Mouse (Mus musculus) thymus, adult 2 months (tissue): Measurements from ENCODE around the gene Kdm6b.

ENCODE experiments used
- CTCF ChIP-seq: fragments of 200-500 bp; IDR thresholded peaks from 2 replicates; pipeline ENCODE4 v1.5.1; 2012; ENCODE audit warnings: mild to moderate bottlenecking, control low read depth, low read length, moderate library complexity, borderline replicate concordance; ENCODE audit not compliant: control insufficient read depth, poor library complexity, insufficient read depth; ENCODE audit errors: extremely low read depth
- POLR2A ChIP-seq: fragments of 200-500 bp; IDR thresholded peaks from 2 replicates; pipeline ENCODE4 v1.6.1; 2012; ENCODE audit warnings: mild to moderate bottlenecking, low read length, control low read depth, moderate library complexity; ENCODE audit not compliant: control insufficient read depth, poor library complexity, insufficient read depth; ENCODE audit errors: extremely low read depth

DNA sequence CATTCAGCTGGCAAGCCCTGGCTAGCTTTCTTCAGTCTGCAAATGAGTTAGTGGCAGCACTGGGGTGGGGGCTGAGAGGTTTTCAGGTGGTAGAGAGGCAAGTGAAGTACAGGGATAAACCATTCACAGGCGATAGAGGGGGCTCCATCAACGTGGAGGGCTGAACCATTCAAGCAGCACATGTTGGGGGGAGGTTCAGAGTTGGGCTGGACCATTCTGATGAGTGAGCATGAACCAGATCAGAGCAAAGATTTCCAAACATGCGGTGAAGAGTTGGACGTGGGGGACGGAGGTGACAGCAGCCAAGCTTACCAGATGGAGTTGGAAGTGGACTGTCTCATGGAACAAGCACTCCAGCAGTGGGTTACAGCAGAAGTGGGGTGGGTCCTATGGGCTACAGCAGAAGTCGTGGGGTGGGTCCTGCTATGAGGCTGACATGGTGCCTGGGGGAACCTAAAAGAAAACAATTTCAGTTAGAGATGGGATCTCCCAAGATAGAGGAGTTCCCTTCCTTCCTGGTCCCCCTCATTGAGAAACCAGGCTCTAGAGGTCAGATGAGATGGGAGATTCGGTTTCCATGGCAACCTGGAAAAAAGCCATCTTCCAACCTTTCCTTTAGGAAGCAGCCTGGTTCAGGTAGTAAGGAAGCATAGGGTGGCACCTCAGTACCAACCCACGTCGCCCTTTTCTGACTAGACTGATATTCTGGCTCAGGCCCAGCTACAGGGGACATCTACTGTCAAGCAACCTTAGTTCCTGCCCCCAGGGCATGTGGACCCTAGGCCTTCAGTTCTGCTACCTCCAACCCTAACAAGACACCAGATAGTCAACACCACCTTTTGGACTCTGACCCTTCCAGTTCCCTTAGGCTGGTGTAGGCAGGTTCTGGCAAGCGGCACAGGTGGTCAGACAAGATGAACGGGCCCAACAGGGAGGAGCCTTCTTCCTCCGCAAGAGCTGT, at the start of gene Kdm6b:
- TF ChIP-seq POLR2A (no peak), CTCF (no peak)
